Mouse (Mus musculus) 3T3-L1 (cell line): ENCODE measurements at regions not wholly inside any gene's neighbourhood (a gene's known extent, or its start where the extent isn't known, plus 50 kb on each side); places are given as distances from the start of the nearest gene placed in this dataset.
A peak's percentile ranks its signal among the peaks of the same experiment; 100 is the strongest.

Source experiments
- DNase-seq: peaks from one replicate; pipeline ENCODE4 v3.0.0-alpha.2; 2015; ENCODE audit warnings: low read depth, low spot score

- no peak for DNase-seq
These were observed 67.2 kb downstream of the Mtx3 start for GRCm38 (mm10) chr13:92911660-92912284.

GRCm38 (mm10) chr13:92912661-92913060, 68.1 kb downstream of the Mtx3 start:
- DNase-seq: no peak

- DNase-seq: no peak
These were observed 70.1 kb downstream of the Mtx3 start for GRCm38 (mm10) chr13:92914631-92915030.

- no peak for DNase-seq
These were observed 70.8 kb downstream of the Mtx3 start for GRCm38 (mm10) chr13:92915221-92915839.

- no peak for DNase-seq
These were observed 71.6 kb downstream of the Mtx3 start for GRCm38 (mm10) chr13:92915948-92916710.

- peak; percentile 35 for DNase-seq
These were observed 75.3 kb downstream of the Mtx3 start for GRCm38 (mm10) chr13:92919882-92920281.

- no peak for DNase-seq
These were observed 77.4 kb downstream of the Mtx3 start for GRCm38 (mm10) chr13:92921936-92922335.

GRCm38 (mm10) chr13:92923496-92923895, 78.9 kb downstream of the Mtx3 start:
- no peak for DNase-seq

- no peak for DNase-seq
These were observed 79.5 kb downstream of the Mtx3 start for GRCm38 (mm10) chr13:92924021-92924420.

- no peak for DNase-seq
These were observed 80.6 kb downstream of the Mtx3 start for GRCm38 (mm10) chr13:92925196-92925595.

- DNase-seq: no peak
These were observed 84.0 kb downstream of the Mtx3 start for GRCm38 (mm10) chr13:92928551-92928950.

- DNase-seq: no peak
These were observed 87.1 kb downstream of the Mtx3 start for GRCm38 (mm10) chr13:92931696-92932095.

GRCm38 (mm10) chr13:92939032-92939431, 94.5 kb downstream of the Mtx3 start:
- no peak for DNase-seq

- no peak for DNase-seq
These were observed 96.0 kb downstream of the Mtx3 start for GRCm38 (mm10) chr13:92940610-92941009.

- DNase-seq: no peak
These were observed 104.0 kb downstream of the Mtx3 start for GRCm38 (mm10) chr13:92948560-92948959.

- DNase-seq: no peak
These were observed 115.5 kb downstream of the Mtx3 start for GRCm38 (mm10) chr13:92960031-92960430.

GRCm38 (mm10) chr13:92962625-92963024, 118.1 kb downstream of the Mtx3 start:
- DNase-seq: no peak

GRCm38 (mm10) chr13:92963351-92963895, 118.9 kb downstream of the Mtx3 start:
- DNase-seq: peak; percentile 33

- DNase-seq: no peak
These were observed 119.7 kb downstream of the Mtx3 start for GRCm38 (mm10) chr13:92964213-92964743.

- no peak for DNase-seq
These were observed 122.6 kb downstream of the Mtx3 start for GRCm38 (mm10) chr13:92967025-92967610.

GRCm38 (mm10) chr13:92969579-92969978, 125.0 kb downstream of the Mtx3 start:
- DNase-seq: no peak

GRCm38 (mm10) chr13:92972891-92973290, 128.3 kb downstream of the Mtx3 start:
- DNase-seq: no peak
